Comparison of ENCODE assay signal across 27 mouse cellular contexts in genomic region chr2:20400556-20400955, GRCm38 (mm10).
A peak's percentile ranks its signal among the peaks of the same experiment; 100 is the strongest.
DNase-seq lines count a peak whose midpoint lies in the region; ATAC-seq and TF ChIP-seq lines count a peak whose summit lies in the region.
"Had no signal": no experiment of that assay in that cellular context is flagged by ENCODE, and none has a peak within 500 bp of the region (broad histone marks: within the 10 kb centered on the region; RNA-seq: fewer than 3 reads in every experiment).

No protein-coding gene starts in this region.

- no peaks in the 10 kb centered on the region for H3K9me3 ChIP-seq in kidney, postnatal 0 days (replicated peaks; ENCODE audit: low read length)
- H3K9me3 ChIP-seq: embryonic facial prominence, embryonic 12.5 days; embryonic facial prominence, embryonic 15.5 days; G1E; heart, embryonic 12.5 days; heart, embryonic 15.5 days had no signal

- TF ChIP-seq CTCF in kidney, postnatal 0 days (IDR thresholded peaks at IDR 0.05; ENCODE audit: low read depth): no peak

- WGBS in kidney, postnatal 0 days: 28% methylated on average over 3 of the region's 3 CpGs

- H3K27ac ChIP-seq in kidney, postnatal 0 days: peak overlapping the region; percentile 68; the same call in 1 of the 2 replicates
- H3K27ac ChIP-seq: embryonic facial prominence, embryonic 12.5 days; embryonic facial prominence, embryonic 15.5 days; heart, embryonic 15.5 days; hindbrain, embryonic 14.5 days had no signal

- intact Hi-C loops in left cerebral cortex, postnatal 14 days (cut with DNase I): no loop called here

- H3K4me1 ChIP-seq in kidney, postnatal 0 days (replicated peaks; ENCODE audit: insufficient read depth, low read length): peaks cover 5% of the 10 kb centered on the region; the same call in 1 of the 2 replicates
- H3K4me1 ChIP-seq: embryonic facial prominence, embryonic 12.5 days; embryonic facial prominence, embryonic 15.5 days had no signal

- DNase-seq in kidney, adult 18-20 months: peak; percentile 23
- DNase-seq in kidney, postnatal 10 days: no peak
- peak; percentile 69 for DNase-seq in kidney, adult 9 months
- peak; percentile 35 for DNase-seq in kidney, postnatal 0 days (ENCODE audit: low spot score)
- DNase-seq in thymus, postnatal 10 days (ENCODE audit: low spot score in 2 of 2): no peak
- DNase-seq in right cerebral cortex, postnatal 4 days: no peak
- no peak for DNase-seq in left cerebral cortex, postnatal 14 days (ENCODE audit: low spot score in 2 of 2)
- DNase-seq: adrenal gland, adult 2 months; adrenal gland, postnatal 14 days; B cell, adult 2 months; cerebellum, adult 11 months; cerebellum, adult 2 months; cerebellum, adult 9-11 months; cerebellum, postnatal 25 days; forebrain, postnatal 0 days; gastrocnemius, postnatal 25 days; heart, adult 18-20 months; heart, postnatal 10 days; heart, postnatal 4 days had no signal

- no peak overlapping the region for H3K9ac ChIP-seq in kidney, postnatal 0 days (ENCODE audit: low read depth, low read length)
- H3K9ac ChIP-seq: embryonic facial prominence, embryonic 12.5 days; embryonic facial prominence, embryonic 15.5 days; forebrain, postnatal 0 days; heart, embryonic 12.5 days; heart, embryonic 15.5 days; hindbrain, embryonic 14.5 days had no signal

- ATAC-seq in kidney, postnatal 0 days (replicated peaks; ENCODE audit: low FRiP score, low read depth): peak; percentile 68; the same call in 1 of the 2 replicates
- ATAC-seq: forebrain, embryonic 14.5 days; forebrain, postnatal 0 days had no signal

- H3K4me2 ChIP-seq in kidney, postnatal 0 days (ENCODE audit: low read length): no peak overlapping the region
- H3K4me2 ChIP-seq: embryonic facial prominence, embryonic 12.5 days; embryonic facial prominence, embryonic 15.5 days; heart, embryonic 12.5 days; heart, embryonic 15.5 days; hindbrain, embryonic 14.5 days had no signal

- H3K36me3 ChIP-seq in kidney, postnatal 0 days (ENCODE audit: insufficient read depth, low read length): no peaks in the 10 kb centered on the region
- H3K36me3 ChIP-seq: embryonic facial prominence, embryonic 12.5 days; embryonic facial prominence, embryonic 15.5 days; G1E; heart, embryonic 12.5 days; heart, embryonic 15.5 days had no signal

- no peak overlapping the region for H3K4me3 ChIP-seq in kidney, postnatal 0 days (replicated peaks; ENCODE audit: low read depth, low read length)
- H3K4me3 ChIP-seq: embryonic facial prominence, embryonic 12.5 days; embryonic facial prominence, embryonic 15.5 days; heart, embryonic 12.5 days; heart, embryonic 15.5 days had no signal

- no peaks in the 10 kb centered on the region for H3K27me3 ChIP-seq in kidney, postnatal 0 days (ENCODE audit: insufficient read depth, low read length)
- H3K27me3 ChIP-seq: CH12.LX; embryonic facial prominence, embryonic 12.5 days; embryonic facial prominence, embryonic 15.5 days; heart, embryonic 12.5 days; heart, embryonic 15.5 days had no signal

Comparison
In these comparisons a context has a peak if more than half of its experiments do, and no peak if none do; other contexts are left out.
1. DNase-seq: peak in kidney, adult 18-20 months (single experiment), kidney, adult 9 months (single experiment) and kidney, postnatal 0 days (single experiment); none in kidney, postnatal 10 days (single experiment), thymus, postnatal 10 days (0 of 2), right cerebral cortex, postnatal 4 days (single experiment) and left cerebral cortex, postnatal 14 days (0 of 2).